Mouse (Mus musculus): Measurements from ENCODE around the gene Itpr2.

- TF ChIP-seq CTCF (IDR thresholded peaks at IDR 0.05; ENCODE audit: control insufficient read depth, insufficient read depth, insufficient read length) (no peak), USF1 (IDR thresholded peaks at IDR 0.05; ENCODE audit: low read depth) (no peak), CEBPB (IDR thresholded peaks at IDR 0.05; ENCODE audit: low read depth) (peak; percentile 1), MYOG (IDR thresholded peaks at IDR 0.05; ENCODE audit: control insufficient read depth, extremely low read depth, insufficient read length) (no peak), MAX (IDR thresholded peaks at IDR 0.05) (no peak), MYOD1 (IDR thresholded peaks at IDR 0.05; ENCODE audit: control insufficient read depth, insufficient read length, low read depth) (no peak)
These were observed 306.1 kb downstream of the Itpr2 start for GRCm38 (mm10) chr6:146195854-146196457.

Data from C2C12 (cell line).